Mouse (Mus musculus) adrenal gland, adult 10 weeks (tissue): Measurements from ENCODE around the gene Cyp2d12. TPM values are rescaled to one million over a fixed set of nuclear protein-coding genes. Genes with fewer than 3 reads are reported as not detected.

Source experiments
- polyA plus RNA-seq: library from polyadenylated mRNA; stranded (reverse); fragments of 350-450 nt; fragmentation: Illumina TruSeq; extraction: RNeasy Lipid Tissue Mini Kit (QIAGEN cat#74804); gene quantifications from one replicate; pipeline ENCODE4 v1.2.3, GENCODE M21; 2014; ENCODE audit warnings: low read depth, low replicate concordance

The Cyp2d12 gene
- polyA plus RNA-seq, result not detected

DNA sequence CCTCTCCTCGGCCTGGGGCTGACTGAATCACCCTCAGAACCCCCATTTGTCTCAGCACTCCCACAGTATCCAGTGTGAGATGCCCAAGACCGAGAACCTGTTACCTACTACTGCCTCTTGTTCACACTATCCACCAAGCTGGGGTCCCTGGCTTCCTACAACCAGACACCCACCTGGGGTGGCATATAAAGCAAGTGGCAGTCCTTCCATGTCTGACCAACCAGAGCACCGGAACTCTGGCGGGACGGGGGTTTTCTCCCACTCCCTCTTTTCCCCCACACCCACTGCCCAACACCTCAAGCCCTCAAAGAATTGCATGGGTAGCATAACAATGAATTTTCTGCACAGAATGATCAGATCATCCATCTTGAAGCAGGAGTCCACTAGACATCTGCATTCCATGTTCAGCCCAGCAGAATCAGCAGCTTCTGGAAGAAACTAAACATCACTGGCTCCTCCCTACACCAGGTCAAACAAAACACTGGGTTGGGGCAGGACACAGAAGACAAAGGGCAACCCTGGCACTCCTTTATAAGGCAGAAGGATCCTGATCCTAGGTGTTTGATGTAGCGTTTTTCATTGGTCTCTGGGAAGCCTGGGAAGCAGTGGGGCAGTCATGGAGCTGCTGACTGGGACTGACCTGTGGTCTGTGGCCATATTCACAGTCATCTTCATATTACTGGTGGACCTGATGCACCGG lies at the start of gene Cyp2d12:
Gene Cyp2d12 (plus strand): TSS at position 542 of the 700 bp plus-strand sequence.

Other genes starting within 250 kb of the Cyp2d12 start
- gene Naga, start 216.1 kb upstream of the Cyp2d12 start, polyA plus RNA-seq, result 15.0 TPM
- not detected for gene Pheta2, start 216.1 kb upstream of the Cyp2d12 start, polyA plus RNA-seq
- 42.5 TPM for gene Smdt1, start 216.1 kb upstream of the Cyp2d12 start, polyA plus RNA-seq
- 353 TPM for gene Ndufa6, start 200.8 kb upstream of the Cyp2d12 start, polyA plus RNA-seq
- gene Cyp2d22, start 174.8 kb upstream of the Cyp2d12 start, polyA plus RNA-seq, result 18.1 TPM
- gene Cyp2d11, start 161.1 kb upstream of the Cyp2d12 start, polyA plus RNA-seq, result not detected
- not detected for gene Cyp2d10, start 147.9 kb upstream of the Cyp2d12 start, polyA plus RNA-seq
- not detected for gene Cyp2d9, start 121.6 kb upstream of the Cyp2d12 start, polyA plus RNA-seq
- not detected for gene Cyp2d34, start 65.9 kb downstream of the Cyp2d12 start, polyA plus RNA-seq
- gene Cyp2d40, start 209.1 kb downstream of the Cyp2d12 start, polyA plus RNA-seq, result not detected
- gene Cyp2d26, start 239.2 kb downstream of the Cyp2d12 start, polyA plus RNA-seq, result not detected